Mouse (Mus musculus) monocyte, adult 2 months (primary cell): Measurements from ENCODE around the gene Styxl1.

Source experiments
- DNase-seq, 2 experiments: peaks; one replicate each; pipeline ENCODE4 v3.0.0; 2022; ENCODE audit warnings: low spot score in 2 of 2, low read depth in 1 of 2

The Styxl1 gene

DNA sequence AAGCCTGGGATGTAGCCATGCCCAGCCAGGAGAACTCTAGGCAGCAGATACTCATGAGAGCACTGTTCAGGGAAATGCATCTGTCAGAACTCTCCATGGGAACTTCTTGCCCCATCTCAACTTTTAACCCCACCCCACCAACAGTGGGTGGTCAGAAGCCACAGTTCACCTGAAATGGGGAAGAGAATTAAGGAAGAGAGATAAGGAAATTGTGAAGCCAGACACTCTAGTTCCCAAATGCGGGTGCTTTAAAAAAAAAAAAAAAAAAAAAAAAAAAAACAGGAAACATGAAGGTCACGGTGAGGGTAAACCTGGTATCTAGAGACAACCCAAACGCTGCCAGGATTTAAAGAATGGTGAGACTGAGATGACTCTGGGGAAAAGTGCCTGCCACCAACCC is 5.7 kb downstream of the Styxl1 start:
- peak in 1 of 2 experiments; percentile 24 for DNase-seq

DNA sequence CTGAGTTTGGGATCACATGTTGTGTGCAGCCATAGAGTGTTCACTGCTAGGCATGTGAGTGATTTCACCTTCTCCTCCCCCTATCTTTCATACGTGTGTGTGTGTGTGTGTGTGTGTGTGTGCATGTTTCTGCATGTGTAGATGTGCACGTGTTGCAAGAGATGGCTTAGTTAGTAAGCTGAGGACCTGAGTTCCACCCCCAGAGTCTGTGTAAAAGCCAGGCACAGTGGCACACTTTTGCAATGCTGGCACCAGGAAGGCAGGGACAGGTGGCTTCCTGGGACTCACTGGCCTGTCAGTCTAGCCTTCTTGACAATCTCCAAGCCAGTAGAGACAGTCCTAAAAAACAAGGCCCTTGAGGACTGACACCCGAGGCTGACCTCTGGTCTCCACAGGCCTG is 13.2 kb downstream of the Styxl1 start:
- DNase-seq = no peak

DNA sequence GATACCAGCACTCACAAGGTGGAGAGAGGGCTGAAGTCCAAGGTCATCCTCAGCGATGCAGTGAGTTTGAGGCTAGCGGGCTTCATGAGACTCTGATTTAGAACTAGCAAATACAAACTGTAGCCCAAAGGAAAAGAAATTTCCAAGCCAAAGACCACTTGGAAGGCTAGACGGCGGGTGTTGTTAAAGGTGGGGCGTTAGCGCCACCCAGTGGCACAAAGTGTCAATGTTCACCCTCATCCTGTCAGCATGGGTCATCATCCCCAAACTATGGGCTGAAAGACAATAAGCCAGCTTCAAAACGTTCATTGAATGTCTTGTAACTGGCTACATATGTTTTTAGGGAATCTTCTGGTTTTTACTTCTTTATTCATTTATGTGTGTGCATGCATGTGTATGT is 14.7 kb downstream of the Styxl1 start:
- DNase-seq = peak in 1 of 2 experiments; percentile 33

DNA sequence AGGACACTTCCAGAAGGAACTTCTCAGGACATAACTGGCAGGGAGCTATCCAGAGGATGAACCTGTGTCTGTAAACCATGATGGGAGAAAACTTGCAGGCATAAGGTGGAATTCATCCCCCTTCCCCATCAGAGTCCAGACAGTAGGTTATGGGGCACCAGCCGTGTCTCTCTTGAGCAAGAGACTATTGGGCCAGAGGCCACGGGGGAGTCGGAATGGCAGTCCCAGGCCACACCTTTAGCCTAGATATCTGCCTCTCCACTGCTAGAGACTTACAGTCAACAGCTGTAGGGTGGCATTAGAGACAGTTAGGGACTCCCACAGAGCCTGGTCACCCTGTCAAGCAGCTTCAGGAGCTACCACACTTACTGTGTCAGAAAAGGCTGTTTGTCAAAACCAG is 16.3 kb downstream of the Styxl1 start:
- no peak for DNase-seq

DNA sequence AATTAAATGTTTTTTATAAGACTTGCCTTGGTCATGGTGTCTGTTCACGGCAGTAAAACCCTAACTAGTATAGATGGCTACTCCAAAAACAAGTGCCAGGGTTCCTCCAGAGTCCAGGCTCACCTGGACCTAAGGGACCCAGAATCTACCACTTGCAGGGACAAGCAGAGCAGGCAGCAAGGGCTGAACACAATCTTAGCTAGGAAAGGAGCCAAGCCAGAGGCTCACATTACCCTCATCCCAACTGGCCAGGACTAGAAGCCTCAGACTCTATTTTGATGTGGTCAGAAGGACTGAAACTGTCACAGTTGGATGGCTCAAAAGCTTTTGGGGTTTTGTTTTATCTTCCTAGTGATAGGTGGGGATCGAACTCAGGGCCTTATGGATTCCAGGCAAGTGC is 26.6 kb downstream of the Styxl1 start:
- no peak for DNase-seq

DNA sequence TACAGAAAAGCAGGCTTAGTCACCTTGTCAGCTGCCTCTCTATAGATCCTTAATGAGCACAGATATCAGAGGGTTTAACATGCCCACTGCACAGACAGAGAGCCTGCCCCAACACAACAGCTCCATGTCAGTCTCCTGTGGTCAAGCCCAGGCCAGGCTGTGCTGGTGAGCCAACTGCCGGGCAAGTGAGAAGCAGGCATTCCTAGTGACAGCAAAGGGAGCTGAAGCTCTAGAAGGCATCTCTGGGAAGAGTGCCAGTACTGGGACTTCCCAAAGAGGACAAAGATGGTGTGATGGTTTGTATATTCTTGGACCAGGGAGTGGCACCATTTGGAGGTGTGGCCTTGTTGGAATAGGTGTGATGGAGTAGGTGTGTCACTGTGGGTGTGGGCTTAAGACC is 27.1 kb downstream of the Styxl1 start:
- DNase-seq = no peak

DNA sequence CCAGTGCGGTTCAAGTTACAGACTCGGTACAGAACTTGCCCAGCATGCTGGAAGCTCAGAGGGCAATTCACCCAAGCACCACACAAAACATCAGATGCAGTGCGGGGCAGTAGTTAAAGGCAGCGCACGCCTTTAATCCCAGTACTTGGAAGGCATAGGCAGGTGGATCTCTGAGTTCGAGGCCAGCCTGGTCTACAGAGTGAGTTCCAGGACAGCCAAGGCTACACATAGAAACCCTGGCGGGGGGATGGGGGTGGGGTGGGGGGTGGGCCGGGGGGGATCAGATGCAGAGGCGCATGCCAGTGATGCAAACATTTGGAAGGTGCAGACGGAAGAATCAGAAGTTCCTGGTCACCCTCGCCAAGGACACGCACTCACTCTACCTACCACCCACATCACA is 33.4 kb downstream of the Styxl1 start:
- DNase-seq = no peak

DNA sequence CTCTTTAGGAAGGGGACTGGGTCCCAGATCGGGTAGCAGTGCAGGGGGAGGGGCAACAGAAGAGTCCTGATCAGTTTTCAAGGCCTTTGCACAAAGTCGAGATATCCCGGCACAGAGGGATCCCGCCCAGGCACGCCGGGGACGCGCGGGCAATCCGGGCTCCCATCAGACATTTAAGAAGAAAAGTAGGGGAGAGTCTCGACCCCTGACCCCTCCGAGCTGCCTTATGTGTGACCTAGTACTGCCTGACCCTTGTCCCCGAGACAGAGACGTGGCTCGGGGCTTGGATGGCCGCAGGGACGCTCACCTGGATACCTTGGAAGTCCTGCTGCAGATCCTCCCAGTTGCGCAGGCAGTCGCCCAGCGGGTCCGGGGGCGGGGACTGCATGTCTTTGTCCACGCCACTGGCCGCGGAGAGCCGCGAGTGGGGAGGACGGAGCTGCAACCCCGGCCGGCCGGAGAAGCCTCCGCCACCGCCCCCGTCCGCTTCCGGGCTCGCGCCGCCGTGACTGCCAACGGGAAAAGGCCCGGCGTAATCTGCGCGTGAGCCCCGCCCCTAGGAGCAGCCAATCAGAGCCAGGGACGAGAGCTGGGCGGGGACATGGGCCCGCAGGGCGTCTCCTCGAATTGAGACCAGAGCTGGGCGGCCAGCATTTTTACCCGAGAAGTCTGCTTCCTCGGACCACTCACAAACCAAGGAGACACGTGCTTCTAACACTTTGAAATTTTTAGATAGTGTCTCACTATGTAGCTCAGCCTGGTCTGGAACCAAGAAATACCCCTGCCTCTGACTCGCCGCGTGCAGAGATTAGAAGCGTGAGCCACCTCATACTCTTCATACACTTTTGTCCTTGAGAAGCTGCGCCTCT is 34.2 kb downstream of the Styxl1 start, which contains the start of gene Tmem120a:
Gene Tmem120a, minus strand, starts transcription at position 708 of the 869 bp plus-strand sequence.
- peak; percentile 78 to 91 for DNase-seq

DNA sequence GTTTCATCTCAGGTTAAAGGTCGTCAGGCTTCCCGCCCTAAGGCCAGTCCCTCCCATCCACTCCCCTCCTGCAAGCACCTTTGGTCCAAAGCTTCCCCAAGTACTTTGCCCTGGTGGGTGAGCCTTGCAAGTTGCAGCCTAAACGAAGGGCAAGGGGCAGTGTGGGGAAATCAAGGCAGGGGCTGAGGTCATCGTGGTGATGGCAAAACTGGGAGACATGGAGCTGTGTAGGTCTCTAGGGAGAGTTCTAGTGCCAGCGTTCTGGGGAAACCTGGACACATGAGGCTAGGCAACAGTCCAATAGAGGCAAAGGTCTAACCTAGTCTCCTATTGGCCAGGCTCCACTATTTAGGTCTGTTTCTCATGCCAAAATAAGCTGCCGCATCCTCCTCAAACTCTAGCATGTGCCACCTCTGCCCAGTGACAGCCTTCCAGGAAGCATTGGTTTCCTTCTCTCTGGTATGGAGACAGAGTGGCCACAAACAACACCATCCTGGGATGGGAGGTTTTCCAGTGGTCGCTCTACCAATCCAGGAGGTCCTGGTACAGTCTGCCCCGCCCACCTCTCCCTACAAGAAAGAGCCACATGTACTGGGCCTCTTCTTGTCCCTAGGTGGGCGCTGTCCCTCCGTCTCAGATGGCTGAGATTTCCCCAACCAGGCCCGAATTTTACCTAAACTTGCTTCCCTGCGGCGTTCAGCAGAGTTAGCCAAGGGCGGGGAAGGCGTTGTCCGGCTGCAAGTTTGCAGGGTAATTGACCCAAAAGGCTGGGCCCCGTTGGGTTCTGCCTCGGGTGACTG is 35.0 kb downstream of the Styxl1 start:
- no peak for DNase-seq

DNA sequence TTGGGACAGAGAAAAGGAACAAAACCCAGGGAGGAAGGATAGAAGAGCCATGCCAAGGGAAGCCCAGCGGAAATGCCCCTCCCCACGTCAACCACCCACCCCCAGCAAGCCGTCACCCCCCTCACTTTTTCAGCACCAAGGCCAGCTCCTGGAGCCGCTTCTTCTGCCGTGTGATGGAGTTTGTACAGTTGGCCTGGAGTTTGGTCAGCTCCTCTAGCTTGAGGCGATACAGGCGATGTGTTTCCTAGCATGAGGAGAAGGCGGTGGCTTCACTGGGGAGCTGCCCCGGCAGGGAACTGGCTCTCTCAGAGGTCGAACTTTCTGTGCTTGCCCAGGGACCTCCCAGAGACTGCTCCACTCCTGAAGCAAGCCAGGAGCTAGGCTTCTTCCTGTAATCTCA is 36.0 kb downstream of the Styxl1 start:
- no peak for DNase-seq

DNA sequence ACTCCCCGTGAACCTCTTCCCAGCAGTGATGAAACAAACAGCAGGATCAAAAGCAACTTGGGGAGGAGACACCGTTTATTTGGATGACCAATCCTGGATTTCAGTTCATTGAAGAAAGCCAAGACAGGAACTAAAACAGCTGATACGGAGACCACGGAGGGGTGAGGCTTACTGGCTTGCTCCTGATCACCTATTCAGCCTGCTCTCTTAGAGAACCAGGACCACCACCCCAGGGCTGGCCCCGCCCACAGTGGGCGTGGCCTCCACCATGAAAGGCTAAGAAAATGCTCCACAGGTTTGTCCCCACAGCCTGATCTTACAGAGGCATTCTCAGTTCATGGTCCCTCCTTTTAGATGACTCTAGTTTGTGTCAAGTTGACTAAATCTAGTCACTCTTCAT is 39.9 kb downstream of the Styxl1 start:
- no peak for DNase-seq

DNA sequence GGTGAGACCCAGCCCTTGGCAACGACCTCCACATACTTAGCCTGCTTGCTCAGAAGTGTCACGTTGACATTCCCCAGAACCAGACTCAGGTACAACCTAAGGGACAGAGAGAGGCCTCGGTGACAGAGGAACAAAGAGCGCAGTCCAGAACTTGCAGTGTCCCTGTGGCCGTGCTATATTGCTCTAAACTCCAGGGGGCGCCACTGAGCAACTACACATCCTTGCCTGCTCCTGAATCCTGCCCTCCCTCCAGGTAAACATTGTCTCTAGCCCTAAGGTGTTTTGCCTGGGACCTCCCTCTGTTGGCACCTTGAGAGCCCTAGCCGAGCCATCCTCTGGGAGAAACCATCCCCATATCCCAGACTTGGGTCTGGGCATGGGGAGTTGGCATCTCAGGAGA is 41.0 kb downstream of the Styxl1 start:
- DNase-seq = no peak

DNA sequence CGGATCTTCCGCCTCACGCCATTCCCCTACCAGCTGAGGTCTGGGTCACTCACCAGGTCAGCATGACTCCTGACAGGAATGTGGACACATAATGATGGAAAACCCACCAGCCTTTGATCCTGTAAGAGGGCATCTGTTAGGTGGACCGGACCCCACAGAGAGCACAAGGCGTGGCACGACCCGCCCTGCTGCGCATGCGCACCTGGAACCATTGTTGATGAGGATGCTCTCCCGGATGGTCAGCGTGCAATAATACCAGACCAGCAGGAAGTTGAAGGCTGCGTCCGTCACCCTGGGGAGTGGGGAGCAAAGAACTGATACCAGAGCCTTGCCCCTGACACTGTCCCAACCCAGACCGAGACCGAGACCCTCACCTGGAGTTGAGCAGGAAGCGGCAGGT is 41.6 kb downstream of the Styxl1 start:
- no peak for DNase-seq

DNA sequence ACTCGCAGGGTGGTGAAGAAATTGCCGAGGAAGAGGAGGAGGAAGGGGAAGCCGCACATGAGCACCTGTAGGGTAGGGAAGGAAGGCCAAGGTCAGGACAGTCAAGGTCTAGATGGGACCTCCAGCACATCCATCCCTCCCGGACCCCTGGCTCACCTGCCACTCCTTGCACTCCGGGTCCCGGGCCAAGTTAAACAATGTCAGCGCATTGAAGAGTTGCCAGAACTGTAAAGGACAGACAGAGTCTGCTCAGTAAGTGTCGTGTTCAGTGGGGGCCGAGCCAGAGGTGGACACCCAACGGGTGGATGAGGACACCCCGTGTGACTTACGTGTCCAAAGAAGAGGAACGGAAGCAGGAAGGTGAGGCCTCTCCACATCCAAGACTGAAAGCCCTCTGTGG is 42.4 kb downstream of the Styxl1 start:
- DNase-seq = no peak

DNA sequence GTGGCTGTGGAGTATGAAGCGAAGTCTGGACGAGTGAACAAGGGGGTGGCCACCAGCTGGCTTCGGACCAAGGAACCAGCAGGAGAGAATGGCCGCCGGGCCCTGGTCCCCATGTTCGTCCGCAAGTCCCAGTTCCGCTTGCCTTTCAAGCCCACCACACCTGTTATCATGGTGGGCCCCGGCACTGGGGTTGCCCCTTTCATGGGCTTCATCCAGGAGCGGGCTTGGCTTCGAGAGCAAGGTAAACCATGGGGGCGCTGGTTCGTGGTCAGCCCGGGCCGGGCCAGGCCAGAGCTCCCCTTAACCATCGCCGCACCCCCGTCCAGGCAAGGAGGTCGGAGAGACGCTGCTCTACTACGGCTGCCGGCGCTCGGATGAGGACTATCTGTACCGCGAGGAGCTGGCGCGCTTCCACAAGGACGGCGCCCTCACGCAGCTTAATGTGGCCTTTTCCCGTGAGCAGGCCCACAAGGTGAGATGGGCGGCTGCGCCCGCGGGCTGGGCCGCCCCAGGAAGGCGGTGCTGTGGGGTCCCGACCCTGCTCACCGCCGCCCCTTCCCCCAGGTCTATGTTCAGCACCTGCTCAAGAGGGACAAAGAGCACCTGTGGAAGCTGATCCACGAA is 44.0 kb downstream of the Styxl1 start:
- DNase-seq = no peak

DNA sequence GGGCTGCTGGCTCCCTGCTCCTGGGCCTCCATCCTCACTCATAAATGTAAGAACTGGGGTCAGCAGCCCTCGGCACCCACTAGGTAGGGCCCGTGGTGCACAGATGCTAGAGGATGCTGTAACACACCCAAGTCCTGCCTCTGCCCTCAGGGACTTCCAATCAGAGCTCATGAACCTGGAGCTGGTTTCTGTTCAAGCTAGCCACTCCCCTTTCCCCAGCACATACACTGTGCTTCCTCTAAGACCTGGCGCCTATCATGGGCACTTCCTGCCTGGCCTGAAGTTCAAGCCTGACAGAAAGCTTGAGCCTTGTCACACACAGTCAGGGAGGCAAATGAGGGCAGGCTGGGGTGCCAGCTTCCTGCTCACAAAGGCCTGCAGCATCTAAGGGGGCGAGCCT is 45.1 kb downstream of the Styxl1 start:
- DNase-seq = no peak

DNA sequence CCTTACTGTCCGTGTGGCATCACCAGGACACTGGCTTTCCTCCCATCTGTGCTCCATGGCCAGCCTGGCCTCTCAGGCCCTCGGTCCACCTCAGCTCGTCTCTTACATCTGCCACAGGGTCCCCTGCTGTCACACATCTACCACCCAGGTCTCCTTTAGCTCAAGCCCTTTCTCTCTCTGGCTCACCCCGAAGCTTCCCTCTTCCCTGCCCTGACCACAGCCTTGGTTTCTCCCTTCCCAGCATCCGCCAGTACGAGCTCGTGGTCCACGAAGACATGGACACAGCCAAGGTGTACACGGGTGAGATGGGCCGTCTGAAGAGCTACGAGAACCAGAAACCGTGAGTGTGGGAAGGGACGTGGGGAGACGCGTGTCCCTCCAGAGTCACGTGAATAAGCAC is 46.9 kb downstream of the Styxl1 start:
- DNase-seq = no peak

DNA sequence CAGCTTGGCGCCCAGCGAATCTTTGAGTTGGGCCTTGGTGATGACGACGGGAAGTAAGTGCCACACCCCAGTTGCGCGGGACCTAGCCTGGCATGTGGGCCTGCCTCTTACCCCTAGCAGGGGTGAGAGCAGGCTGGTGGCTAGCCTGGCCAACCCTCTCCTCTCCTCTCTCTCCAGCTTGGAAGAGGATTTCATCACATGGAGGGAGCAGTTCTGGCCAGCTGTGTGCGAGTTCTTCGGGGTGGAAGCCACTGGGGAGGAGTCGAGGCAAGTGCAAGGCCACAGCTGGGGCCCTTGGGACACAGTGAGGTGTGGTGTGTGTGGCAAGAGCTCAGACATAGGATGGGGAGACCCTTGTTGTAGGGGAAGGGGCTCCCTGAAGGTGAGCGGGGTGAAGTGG is 47.3 kb downstream of the Styxl1 start:
- no peak for DNase-seq

DNA sequence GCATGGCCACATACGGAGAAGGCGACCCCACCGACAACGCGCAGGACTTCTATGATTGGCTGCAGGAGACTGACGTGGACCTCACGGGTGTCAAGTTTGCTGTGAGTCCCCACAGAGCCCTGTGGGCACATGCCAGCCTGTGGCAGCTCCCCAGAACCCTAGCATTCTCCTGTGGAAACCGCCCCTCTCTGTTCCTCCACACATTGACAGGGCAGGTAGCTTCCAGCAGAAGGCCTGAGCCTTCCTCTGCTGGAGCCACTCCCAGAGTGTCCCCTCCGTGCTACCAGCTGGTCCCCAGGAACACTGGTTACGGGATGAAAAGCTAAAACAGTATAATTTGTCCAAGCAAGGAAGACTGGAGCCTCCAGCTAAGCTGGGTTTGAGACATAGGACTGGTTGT is 47.9 kb downstream of the Styxl1 start:
- no peak for DNase-seq

DNA sequence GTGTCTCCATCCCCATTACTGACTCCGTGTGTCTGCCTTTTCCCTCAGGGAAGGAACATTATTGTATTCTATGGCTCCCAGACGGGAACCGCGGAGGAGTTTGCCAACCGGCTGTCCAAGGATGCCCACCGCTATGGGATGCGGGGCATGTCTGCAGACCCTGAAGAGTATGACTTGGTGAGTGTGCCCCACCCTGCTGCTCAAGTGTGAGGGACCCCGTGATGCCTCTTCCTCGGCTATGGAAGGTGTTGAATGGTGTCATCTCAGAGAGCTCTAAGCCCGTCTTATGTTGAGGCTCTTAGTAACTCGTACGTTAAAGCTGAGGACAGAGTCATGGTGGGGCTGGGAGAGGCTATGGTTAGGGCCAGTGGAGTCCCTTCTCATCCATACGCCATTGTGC is 48.8 kb downstream of the Styxl1 start:
- DNase-seq = no peak

DNA sequence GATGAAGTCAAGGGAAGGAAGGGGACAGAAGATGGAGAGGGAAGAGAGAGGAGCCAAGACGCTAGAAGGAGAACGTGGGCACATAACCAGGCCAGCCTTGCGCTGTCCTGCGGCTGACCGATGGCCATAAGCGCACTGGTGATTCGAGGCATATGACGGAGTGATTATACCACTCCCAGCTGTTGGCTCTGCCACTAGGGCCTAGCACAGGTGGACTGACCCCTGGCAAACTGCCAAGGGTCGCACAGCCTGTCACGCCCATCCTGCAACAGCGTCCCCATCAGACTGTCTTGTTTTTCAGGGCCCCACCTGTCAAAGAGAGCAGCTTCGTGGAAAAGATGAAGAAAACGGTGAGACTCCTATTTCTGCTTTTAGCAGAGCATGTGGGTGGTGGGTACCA is 49.8 kb downstream of the Styxl1 start:
- no peak for DNase-seq

DNA sequence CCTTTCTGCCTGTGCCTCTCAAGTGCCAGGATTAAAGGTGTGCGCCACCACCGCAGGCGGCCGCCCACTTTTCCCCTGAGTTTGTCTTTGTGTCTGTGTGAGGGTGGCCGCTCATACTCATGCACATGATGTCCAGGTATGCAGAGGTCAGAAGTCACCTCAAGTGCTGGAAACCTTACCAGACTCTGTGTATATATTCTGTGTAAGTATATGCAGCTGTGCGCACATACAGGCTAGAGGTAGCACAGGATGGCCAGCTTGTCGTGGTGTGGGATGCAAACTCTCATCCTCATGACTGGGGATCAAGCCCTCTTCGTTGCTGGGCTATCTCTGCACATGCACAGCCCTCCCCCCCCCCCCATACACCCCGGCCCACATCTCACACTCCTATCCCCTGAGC is 50.3 kb downstream of the Styxl1 start:
- no peak for DNase-seq
